17 mouse cellular contexts compared by ENCODE assay signal in the genomic region with DNA sequence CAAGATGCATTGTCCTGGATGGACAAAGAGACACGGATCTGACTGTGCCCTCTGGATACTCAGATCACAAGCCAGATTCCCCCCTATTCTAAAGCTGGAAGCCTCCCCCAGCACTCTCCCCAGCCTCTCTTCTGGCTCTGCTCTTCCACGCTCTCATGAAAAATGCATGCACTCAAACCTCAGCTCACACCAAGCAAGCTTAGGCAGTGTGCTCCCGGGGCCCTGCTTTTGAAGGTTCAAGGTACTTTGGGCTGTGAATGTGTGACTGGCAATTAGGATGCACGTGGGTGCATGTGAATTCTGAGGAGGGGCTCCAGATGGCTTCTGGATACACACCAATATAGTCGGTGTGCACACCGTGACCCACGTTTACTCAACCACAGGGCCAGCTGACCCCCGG.
DNase-seq lines count a peak whose midpoint lies in the region; ATAC-seq lines count a peak whose summit lies in the region.
"Had no signal": no experiment of that assay in that cellular context is flagged by ENCODE, and none has a peak within 500 bp of the region (broad histone marks: within the 10 kb centered on the region; RNA-seq: fewer than 3 reads in every experiment).

No protein-coding gene starts in this region.

- intact Hi-C loops in heart, postnatal 36 days (cut with DNase I): no loop called here

- H3K4me3 ChIP-seq in hindbrain, embryonic 10.5 days: no peak overlapping the region
- H3K4me3 ChIP-seq in hindbrain, embryonic 16.5 days (ENCODE audit: low read length): no peak overlapping the region
- no peak overlapping the region for H3K4me3 ChIP-seq in hindbrain, embryonic 15.5 days
- H3K4me3 ChIP-seq in midbrain, embryonic 14.5 days (replicated peaks; ENCODE audit: low read depth, low read length): no peak overlapping the region
- H3K4me3 ChIP-seq: embryonic facial prominence, embryonic 12.5 days; liver, embryonic 15.5 days had no signal

- DNase-seq in hindbrain, embryonic 10.5 days (ENCODE audit: low spot score): no peak
- peak; percentile 71 for DNase-seq in midbrain, embryonic 14.5 days
- DNase-seq in heart, postnatal 36 days: no peak
- no peak for DNase-seq in Muller cell, postnatal 12 days (ENCODE audit: inconsistent ontology term)
- DNase-seq in lung, postnatal 36 days: no peak
- DNase-seq: adrenal gland, postnatal 36 days; cerebellum, adult 18-20 months; gastrocnemius, postnatal 10 days; heart, adult 18-20 months; right cerebral cortex, postnatal 4 days; thymus, adult 2 months had no signal

- H3K27me3 ChIP-seq in hindbrain, embryonic 10.5 days (ENCODE audit: insufficient read depth, poor library complexity, severe bottlenecking): no peaks in the 10 kb centered on the region
- no peaks in the 10 kb centered on the region for H3K27me3 ChIP-seq in hindbrain, embryonic 16.5 days (replicated peaks; ENCODE audit: control insufficient read depth, insufficient read depth, low read length)
- H3K27me3 ChIP-seq in hindbrain, embryonic 15.5 days: 0 out of 2 replicates have a peak, but pooled peaks cover 4% of the 10 kb centered on the region
- no peaks in the 10 kb centered on the region for H3K27me3 ChIP-seq in midbrain, embryonic 14.5 days (ENCODE audit: control insufficient read depth, insufficient read depth, low read length)
- H3K27me3 ChIP-seq: embryonic facial prominence, embryonic 12.5 days; liver, embryonic 15.5 days had no signal

- H3K27ac ChIP-seq in hindbrain, embryonic 10.5 days: peak overlapping the region; percentile 77
- no peak overlapping the region for H3K27ac ChIP-seq in hindbrain, embryonic 16.5 days (ENCODE audit: low read depth, low read length)
- H3K27ac ChIP-seq in hindbrain, embryonic 15.5 days (replicated peaks): peak overlapping the region; percentile 37; the same call in 1 of the 2 replicates
- H3K27ac ChIP-seq in midbrain, embryonic 14.5 days (replicated peaks; ENCODE audit: low read depth, low read length): peak overlapping the region; percentile 71
- H3K27ac ChIP-seq: embryonic facial prominence, embryonic 12.5 days; kidney, postnatal 0 days; liver, embryonic 15.5 days had no signal

- no peak overlapping the region for H3K4me2 ChIP-seq in hindbrain, embryonic 16.5 days (ENCODE audit: low read length)
- H3K4me2 ChIP-seq in hindbrain, embryonic 15.5 days: no peak overlapping the region
- H3K4me2 ChIP-seq in midbrain, embryonic 14.5 days (ENCODE audit: low read length): no peak overlapping the region
- H3K4me2 ChIP-seq: embryonic facial prominence, embryonic 12.5 days; liver, embryonic 15.5 days had no signal

- H3K9me3 ChIP-seq in hindbrain, embryonic 10.5 days: no peaks in the 10 kb centered on the region
- H3K9me3 ChIP-seq in hindbrain, embryonic 16.5 days (ENCODE audit: control insufficient read depth, low read length): no peaks in the 10 kb centered on the region
- H3K9me3 ChIP-seq in hindbrain, embryonic 15.5 days: no peaks in the 10 kb centered on the region
- no peaks in the 10 kb centered on the region for H3K9me3 ChIP-seq in midbrain, embryonic 14.5 days (ENCODE audit: control insufficient read depth, low read length)
- H3K9me3 ChIP-seq: embryonic facial prominence, embryonic 12.5 days; liver, embryonic 15.5 days had no signal

- H3K9ac ChIP-seq in hindbrain, embryonic 16.5 days (ENCODE audit: low read depth, low read length): no peak overlapping the region; the same call in 1 of the 2 replicates
- H3K9ac ChIP-seq in hindbrain, embryonic 15.5 days: no peak overlapping the region
- H3K9ac ChIP-seq in midbrain, embryonic 14.5 days (replicated peaks; ENCODE audit: low read length): no peak overlapping the region; the same call in 1 of the 2 replicates
- H3K9ac ChIP-seq: embryonic facial prominence, embryonic 12.5 days; liver, embryonic 15.5 days had no signal

- H3K4me1 ChIP-seq in hindbrain, embryonic 10.5 days (replicated peaks): peaks cover 43% of the 10 kb centered on the region
- peaks cover 17% of the 10 kb centered on the region for H3K4me1 ChIP-seq in hindbrain, embryonic 16.5 days (ENCODE audit: control insufficient read depth, insufficient read depth, low read depth, low read length)
- H3K4me1 ChIP-seq in hindbrain, embryonic 15.5 days (replicated peaks): peaks cover 24% of the 10 kb centered on the region
- peaks cover 25% of the 10 kb centered on the region for H3K4me1 ChIP-seq in midbrain, embryonic 14.5 days (ENCODE audit: control insufficient read depth, insufficient read depth, low read length)
- H3K4me1 ChIP-seq: liver, embryonic 15.5 days had no signal

- peaks cover 5% of the 10 kb centered on the region; the same call in 1 of the 2 replicates for H3K36me3 ChIP-seq in hindbrain, embryonic 10.5 days
- H3K36me3 ChIP-seq in hindbrain, embryonic 16.5 days (ENCODE audit: control insufficient read depth, insufficient read depth, low read length): no peaks in the 10 kb centered on the region
- no peaks in the 10 kb centered on the region for H3K36me3 ChIP-seq in hindbrain, embryonic 15.5 days
- no peaks in the 10 kb centered on the region for H3K36me3 ChIP-seq in midbrain, embryonic 14.5 days (ENCODE audit: control insufficient read depth, insufficient read depth, low read length)
- H3K36me3 ChIP-seq: embryonic facial prominence, embryonic 12.5 days; liver, embryonic 15.5 days had no signal

- WGBS in hindbrain, embryonic 10.5 days: 62% methylated on average over 8 of the region's 8 CpGs
- 25% methylated on average over 8 of the region's 8 CpGs for WGBS in hindbrain, embryonic 16.5 days
- 25% methylated on average over 8 of the region's 8 CpGs for WGBS in hindbrain, embryonic 15.5 days
- 27% methylated on average over 8 of the region's 8 CpGs for WGBS in midbrain, embryonic 14.5 days

- ATAC-seq in hindbrain, embryonic 16.5 days: no peak
- ATAC-seq in hindbrain, embryonic 15.5 days (ENCODE audit: low FRiP score, low read depth): peak; percentile 42; the same call in 1 of the 2 replicates
- ATAC-seq in midbrain, embryonic 14.5 days (ENCODE audit: low FRiP score, low TSS enrichment): peak; percentile 43; the same call in 1 of the 2 replicates
- ATAC-seq: intestine, postnatal 0 days had no signal
